Mouse (Mus musculus) right cerebral cortex, postnatal 4 days (tissue): ENCODE results near the gene Cyp2j5.
"Not testable (repeated sequence)": the region's sequence is repeated elsewhere in the genome, so short reads cannot be mapped to it uniquely, and the experiment has no call there.

Experiments used
- DNase-seq: peaks from one replicate; pipeline ENCODE4 v3.0.0-alpha.2; 2022

The Cyp2j5 gene

GRCm38 (mm10) chr4:96663991-96664390 lies at the start of gene Cyp2j5:
Gene Cyp2j5, minus strand, starts transcription at chr4:96664154.
- DNase-seq = no peak

DNA sequence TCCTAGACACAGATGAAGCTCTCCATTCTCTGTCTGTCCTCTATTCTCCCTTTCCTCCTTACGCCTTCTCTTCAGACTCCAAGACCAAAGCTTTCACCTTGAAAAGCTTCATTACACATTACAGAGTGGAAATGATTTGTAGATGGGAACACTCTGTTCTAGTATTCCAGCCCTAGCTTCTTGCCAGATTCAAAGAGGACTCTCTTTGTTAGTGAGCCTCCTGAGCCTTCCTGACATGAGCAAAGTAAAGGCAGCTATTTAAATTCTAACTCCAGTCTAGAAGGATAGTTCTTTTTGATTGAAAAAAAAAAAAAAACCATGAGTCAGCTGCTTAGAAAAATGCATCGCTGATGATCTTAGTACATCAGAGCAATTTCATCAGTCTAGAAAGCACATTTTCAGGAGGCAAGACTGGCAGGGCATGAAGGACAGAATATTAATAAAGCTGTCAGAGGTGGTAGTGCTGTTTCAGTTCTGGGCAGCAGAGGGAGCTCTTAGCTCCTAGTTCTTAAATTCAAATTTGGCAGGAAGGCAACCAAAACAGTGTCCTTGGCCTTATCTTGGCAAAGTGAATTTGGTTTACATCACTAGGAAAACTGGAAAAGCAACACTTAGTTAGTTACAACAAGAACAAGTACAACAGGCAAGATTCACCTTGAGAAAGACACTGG lies 41.5 kb upstream of the Cyp2j5 start:
- peak; percentile 64 for DNase-seq

- no peak for DNase-seq
Measured at GRCm38 (mm10) chr4:96698218-96698561, 34.2 kb upstream of the Cyp2j5 start.

DNA sequence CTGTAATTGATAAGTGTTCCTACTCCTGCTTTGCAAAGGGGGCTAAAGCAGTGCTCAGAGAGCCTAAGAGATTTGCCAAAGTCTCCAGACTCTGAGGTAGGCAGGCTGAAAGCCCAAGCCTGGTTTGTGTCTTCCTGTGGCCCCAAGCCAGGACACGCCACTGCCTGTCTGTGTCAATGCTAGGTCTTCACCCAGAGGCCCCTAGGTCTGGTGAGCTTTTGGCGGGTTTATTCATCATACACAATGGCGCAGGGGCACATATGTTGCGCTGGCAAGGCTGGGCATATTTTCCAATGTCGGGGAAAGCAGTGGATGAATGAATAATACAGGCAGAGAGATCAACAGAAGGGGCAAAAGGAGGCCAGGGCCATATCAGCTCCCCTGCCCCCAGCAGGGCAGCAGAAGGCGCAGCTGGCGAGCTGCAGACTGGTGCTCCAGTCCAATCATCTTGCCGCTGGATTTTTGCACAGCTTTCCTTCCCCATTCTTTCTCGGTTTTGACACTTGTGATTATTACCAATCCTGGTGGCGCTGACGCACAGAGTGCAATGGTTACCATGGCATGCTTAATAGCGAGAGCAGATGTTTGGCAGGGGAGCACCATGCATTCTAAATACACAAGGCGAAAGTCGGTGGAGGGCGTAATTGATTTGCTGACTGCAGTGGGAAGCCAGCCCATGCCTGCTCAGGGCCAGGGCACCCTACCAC lies 33.7 kb upstream of the Cyp2j5 start:
- DNase-seq = peak; percentile 16

- peak; percentile 75 for DNase-seq
Measured at GRCm38 (mm10) chr4:96696614-96697360, 32.8 kb upstream of the Cyp2j5 start.

DNA sequence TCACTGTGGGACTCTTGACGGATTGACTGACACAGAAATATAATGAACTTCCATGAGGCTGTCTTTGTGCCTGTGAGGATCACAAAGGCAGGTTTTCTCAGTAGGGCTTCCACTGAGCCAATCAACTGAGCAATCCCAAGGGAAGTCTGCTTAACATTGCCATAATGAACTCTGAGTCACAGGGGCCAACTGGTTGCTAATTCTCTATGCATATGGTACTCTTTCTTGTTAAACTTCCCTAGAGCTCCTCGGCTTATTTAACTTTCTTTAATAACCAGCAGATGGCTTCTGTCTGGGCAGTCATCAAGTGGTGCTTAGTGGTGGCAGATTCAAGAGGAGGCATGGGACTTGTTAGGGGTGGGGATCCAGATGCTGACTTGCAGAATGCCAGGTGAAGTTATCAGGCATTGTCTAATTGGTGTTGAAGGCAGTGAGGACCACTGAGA lies 23.4 kb upstream of the Cyp2j5 start:
- DNase-seq = no peak

DNA sequence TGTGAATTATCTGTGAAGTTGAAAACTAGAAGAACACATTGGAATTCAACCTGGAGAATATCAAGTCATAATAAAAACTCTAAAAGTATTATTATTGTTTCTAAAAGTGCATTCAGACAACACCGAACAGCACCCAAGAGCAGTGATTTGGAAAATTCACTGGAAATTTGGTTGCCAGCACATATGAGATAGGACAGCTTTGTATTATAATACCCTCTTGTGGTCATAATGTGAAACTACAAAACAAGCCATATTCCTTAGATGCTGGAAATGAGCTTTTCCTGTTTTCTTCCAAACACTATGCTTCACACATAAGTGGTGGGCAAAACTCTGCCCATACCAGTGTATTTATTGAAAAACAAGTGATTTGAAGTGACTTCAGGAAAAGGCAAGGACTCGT lies 19.5 kb upstream of the Cyp2j5 start:
- DNase-seq = no peak

GRCm38 (mm10) chr4:96680966-96681365 lies 17.0 kb upstream of the Cyp2j5 start:
- no peak for DNase-seq

DNA sequence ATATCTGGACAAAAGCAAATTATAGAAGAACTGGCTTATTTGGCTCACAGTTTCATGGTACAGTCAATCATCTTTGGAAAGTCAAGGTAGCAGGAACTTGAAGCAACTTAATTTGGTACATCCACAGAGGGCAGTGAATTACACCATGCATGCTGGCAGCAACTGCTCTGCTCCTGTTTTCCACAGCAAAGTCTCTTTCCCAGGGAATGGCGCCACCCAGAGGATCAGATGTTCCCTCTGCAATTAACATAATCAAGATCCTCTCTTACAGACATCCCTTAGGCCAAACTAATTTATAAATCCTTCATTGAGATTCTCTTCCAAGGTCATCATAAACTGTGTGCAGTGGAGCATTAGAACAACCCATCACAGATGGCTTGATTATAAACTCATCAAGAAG lies 16.3 kb upstream of the Cyp2j5 start:
- peak; percentile 62 for DNase-seq

DNA sequence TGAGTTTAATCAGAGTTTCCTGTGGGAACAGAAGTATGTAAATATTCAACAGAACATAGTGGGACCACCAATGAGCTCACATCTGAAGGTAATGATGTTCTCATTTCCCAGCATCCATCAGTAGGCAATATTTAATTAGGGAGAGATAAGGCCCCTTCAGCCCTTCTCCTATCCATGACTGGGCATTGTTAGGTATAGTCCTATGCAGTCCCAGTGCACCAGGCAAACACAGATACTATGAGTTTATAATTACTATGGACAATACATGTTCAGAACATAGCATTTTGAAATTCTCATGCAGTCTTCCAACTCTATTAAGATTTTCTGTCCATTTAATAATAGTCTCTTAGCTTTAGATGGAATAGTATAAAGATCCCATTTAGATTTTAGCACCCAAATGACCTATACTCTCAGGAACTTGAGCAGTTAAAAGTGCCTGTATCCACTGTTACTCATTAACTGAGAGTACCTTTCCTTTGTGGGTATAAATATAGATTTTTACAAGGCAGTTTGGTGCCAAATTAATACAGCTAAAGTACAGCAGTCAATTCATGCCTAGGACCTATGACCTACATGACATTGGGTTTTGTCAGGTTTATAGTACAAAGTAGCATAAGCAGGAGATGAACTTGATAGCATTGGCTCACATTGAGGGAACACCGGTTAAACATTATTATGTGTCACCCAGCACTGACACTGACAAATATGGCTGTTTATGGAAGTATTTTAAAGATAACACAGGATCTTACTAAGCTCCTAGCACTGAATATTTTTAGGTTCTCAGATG lies 907 bp upstream of the Cyp2j5 start:
- no peak for DNase-seq

- no peak for DNase-seq
Measured at GRCm38 (mm10) chr4:96635455-96635854, 28.5 kb downstream of the Cyp2j5 start.

DNA sequence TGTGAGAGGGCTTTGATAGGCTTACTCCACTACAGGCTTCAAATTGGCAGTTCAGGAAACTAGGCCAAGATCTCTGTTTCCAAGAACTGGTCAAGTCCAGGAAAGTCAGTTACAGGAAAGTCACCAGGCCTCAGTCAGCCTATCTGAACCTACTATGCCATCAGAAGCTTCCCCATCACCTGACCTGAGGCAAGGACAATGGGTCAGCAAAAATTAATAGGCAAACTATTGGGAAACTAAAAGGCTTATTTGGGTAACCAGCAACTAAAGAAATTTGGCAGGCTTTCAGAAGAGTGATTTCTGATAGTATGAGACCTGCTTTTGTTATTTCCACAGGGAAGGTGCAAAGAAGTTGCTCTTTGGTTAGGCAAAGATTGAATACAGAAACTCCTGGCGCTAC lies 41.5 kb downstream of the Cyp2j5 start:
- DNase-seq = no peak

- DNase-seq = peak; percentile 70
Measured at GRCm38 (mm10) chr4:96591791-96592150, 72.2 kb downstream of the Cyp2j5 start.

DNA sequence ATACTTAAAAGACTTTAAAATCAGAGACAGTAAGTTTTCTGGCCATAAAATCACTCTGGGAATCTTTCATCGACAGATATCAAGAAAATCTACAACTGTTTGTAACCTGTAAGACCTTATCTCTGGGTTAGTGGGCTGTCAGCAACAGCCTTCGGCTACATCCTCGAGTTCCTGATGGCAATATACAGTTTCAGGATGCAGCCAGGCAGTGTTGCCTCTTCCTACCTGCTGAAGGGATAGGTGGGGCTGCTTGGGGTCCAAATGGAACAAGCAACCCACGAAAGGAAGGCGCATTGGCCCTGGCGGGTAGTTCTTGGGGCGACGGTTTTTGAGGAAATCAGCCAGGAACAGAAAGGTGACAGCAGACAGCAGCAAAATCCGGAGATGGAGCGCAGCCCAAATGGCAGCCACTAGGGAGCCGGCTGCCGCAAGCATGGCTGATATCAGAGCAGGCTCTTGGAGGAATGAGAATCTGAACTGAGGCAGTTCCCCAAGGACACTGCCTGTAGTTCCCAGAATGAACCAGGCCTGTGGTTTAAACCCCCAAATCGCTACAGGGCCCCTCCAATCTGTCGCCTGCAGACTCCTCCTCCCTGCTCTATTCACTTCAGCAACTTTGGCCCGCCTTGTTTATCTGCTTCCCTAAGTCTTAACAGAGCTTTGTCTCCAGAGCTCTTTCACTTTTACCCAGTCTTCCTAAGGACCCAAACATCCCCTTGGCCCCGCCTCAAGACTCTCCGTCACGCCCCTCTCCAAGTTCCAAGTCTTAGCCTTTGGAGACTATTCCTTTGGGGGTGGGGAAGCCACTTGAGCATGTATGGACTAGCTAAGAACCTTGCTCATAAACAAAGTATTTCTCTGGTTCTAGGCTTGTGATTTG lies 72.8 kb downstream of the Cyp2j5 start, which contains the start of gene Cyp2j9:
Gene Cyp2j9 (minus strand): TSS at position 668 of the 880 bp plus-strand sequence.
- DNase-seq = peak; percentile 36

DNA sequence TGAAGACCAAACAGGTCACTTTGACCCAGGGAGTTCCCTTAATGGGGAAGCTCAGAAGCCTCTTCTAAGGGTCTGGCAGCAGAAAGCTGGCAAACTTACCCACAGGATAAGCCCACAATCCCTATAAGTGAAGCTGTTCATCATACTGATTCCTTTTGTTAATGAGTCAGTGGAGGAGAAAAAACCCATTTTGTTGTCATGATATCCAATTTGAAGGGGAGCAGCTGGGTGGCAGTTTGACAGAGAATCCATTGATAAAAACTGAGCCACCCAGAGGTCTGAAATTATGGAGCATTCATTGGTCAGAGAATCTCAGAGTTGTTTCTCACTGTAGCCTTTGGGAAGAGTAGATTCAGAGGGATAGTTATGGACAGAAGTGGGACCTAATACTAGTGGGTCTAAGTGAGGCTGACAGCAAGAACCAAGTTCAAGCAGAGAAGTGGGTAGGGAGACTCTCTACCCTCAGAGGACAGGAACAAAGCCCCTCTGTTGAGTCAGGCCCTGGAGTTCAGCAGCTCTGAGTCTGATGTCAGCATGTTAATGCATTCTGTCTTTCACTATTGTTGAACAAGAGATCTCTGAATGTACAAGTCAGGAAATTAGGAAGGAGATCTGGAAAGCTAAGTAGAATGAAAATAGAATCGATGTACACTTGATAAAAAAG lies 82.4 kb downstream of the Cyp2j5 start:
- no peak for DNase-seq

- not testable (repeated sequence) for DNase-seq
Measured at GRCm38 (mm10) chr4:96580351-96580750, 83.6 kb downstream of the Cyp2j5 start.
